Mouse (Mus musculus) right cerebral cortex, adult 2 months (tissue): Measurements from ENCODE around the gene Epha1.

Experiments used
- DNase-seq, 2 experiments: peaks; one replicate each; pipeline ENCODE4 v3.0.0; 2021 to 2022; ENCODE audit warnings: low spot score in 2 of 2

Epha1 gene

GRCm38 (mm10) chr6:42324482-42325267 is 48.4 kb downstream of the Epha1 start, which contains the start of gene Fam131b:
Gene Fam131b (minus strand): TSS chr6:42324643.
- peak; percentile 68 to 74 for DNase-seq

DNA sequence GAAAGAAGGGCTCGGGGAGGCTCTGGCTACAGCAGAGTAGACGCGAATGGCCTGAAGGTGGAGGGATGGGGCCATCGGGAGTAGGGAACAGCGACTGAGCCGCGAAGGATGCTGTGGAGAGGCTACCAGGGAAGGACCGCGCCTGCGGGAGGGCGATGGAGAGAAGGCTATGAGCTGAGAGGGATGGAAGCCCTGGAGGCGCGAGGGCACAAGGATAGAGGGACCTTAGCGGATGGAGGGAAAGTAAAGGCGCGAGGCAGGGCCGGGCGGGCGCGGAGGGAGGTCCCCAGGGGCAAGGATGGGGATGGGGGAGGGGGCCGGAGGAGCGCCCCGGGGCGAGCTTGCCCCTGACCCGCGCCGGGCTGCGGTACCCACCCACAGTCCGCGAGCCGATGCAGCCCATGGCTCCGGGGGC is 49.0 kb downstream of the Epha1 start:
- peak in 1 of 2 experiments; percentile 36 for DNase-seq

DNA sequence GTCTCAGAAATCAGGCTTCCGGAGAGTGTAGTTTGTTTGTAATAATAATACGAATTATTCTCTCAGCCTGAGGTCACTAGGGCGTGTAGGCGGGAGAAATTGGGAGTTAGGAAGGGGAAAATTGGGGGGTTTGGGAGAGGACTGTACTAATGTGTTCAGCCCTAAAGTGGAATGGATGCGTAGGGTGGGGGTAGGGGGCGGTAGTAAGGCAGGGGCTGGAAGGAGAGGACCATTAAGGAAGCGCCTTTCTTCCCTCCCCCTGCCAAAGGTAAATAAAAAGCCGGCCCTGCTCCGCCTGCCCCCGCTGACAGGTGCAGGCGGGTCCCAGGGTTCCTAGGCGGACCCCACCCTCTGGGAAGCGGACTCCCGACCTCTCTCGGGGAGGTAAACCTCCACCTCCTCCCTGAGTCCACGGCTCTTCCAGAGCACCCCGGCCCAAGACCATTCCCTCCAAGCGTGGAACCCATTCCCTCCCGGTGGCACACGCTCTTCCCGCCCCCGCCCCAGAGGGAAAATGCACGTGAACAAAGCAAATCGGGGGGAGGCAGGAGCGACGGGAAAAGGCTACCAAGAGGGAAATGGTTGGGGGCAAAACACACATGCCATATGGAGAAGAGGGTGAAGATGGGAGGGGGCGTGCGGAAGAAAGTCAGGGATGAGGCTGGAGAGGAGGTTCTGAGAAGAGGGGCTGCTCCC is 49.5 kb downstream of the Epha1 start:
- no peak for DNase-seq

DNA sequence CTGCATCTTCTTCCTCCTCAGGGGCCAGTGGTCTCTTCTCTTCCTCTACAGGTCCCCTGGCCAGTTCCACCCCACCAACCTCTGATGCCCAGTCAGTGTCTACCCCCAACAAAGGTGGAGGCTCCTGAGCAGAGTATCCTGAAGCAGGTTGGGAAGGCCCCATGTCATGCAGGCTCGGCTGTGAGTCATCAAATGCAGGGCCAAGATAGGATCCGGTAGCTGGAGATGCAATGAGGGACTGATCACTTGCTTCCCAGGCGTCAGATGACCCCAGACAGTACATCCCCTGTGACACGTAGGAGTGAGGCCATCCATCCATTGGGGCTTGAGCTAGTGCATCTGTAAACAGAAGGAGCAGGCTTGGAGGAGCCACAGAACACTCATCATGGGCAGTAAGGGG is 54.8 kb downstream of the Epha1 start:
- no peak for DNase-seq

- DNase-seq = no peak
Observed at GRCm38 (mm10) chr6:42310427-42311053, 62.5 kb downstream of the Epha1 start.

DNA sequence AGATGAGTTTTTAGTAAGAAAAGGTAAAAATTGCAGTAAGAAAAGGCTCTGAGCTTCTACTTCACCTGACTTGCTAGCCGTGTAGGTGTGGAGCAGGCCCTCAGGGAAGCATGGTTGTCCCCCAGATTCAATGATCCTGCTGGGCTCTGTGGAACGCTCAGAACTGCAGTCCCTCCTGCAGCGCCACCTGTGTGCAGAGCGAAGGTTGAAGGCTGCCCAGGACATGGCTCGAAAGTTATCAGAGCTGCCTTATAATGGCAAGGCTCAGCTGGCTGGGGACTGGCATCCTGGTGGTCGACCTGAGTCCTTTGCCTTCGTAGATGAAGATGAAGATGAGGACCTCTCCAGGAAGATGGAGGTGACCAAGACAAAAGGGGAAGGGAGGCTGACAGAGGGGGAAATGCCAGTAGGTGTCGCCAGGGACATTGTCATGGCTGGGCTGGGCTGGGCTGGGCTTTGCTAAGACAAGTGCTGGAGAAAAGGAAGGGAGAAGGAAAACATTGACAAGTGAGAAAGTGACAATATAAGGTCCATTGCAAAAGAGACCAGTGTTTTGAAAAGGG is 63.2 kb downstream of the Epha1 start:
- no peak for DNase-seq
